Mouse (Mus musculus) thymus, postnatal 0 days (tissue): ENCODE data around the gene Podxl. TPM values are rescaled to one million over a fixed set of nuclear protein-coding genes. Genes with fewer than 3 reads are reported as not detected.
"Not testable (repeated sequence)": the region's sequence is repeated elsewhere in the genome, so short reads cannot be mapped to it uniquely, and the experiment has no call there.

Source experiments
- DNase-seq: peaks from one replicate; pipeline ENCODE4 v3.0.0-alpha.2; 2015; ENCODE audit warnings: low spot score
- polyA plus RNA-seq: library from polyadenylated mRNA; unstranded; fragments of >200 nt; fragmentation: Nextera tagmentation; extraction: Ambion mirVana; gene quantifications from 2 replicates; pipeline ENCODE4 v1.2.1, GENCODE M21; 2015

Gene Podxl
- polyA plus RNA-seq, 1 experiment from 2014 or later, result 1.5 TPM

GRCm38 (mm10) chr6:31568070-31568595, 4.4 kb upstream of the Podxl start:
- no peak for DNase-seq

- no peak for DNase-seq
Observed at GRCm38 (mm10) chr6:31567200-31567599, 3.4 kb upstream of the Podxl start.

- DNase-seq, result peak; percentile 19
Observed at GRCm38 (mm10) chr6:31564901-31565391, 1.2 kb upstream of the Podxl start.

- DNase-seq, result no peak
Observed at GRCm38 (mm10) chr6:31564182-31564531, 376 bp upstream of the Podxl start.

- DNase-seq, result no peak
Observed at GRCm38 (mm10) chr6:31562371-31563080, 1.3 kb downstream of the Podxl start.

GRCm38 (mm10) chr6:31561948-31562347, 1.8 kb downstream of the Podxl start:
- not testable (repeated sequence) for DNase-seq

GRCm38 (mm10) chr6:31560138-31560959, 3.4 kb downstream of the Podxl start:
- DNase-seq, result no peak

- DNase-seq, result no peak
Observed at GRCm38 (mm10) chr6:31556460-31557100, 7.2 kb downstream of the Podxl start.

- no peak for DNase-seq
Observed at GRCm38 (mm10) chr6:31550876-31551532, 12.8 kb downstream of the Podxl start.

- no peak for DNase-seq
Observed at GRCm38 (mm10) chr6:31549361-31550051, 14.3 kb downstream of the Podxl start.

GRCm38 (mm10) chr6:31544318-31544717, 19.5 kb downstream of the Podxl start:
- DNase-seq, result no peak

GRCm38 (mm10) chr6:31540018-31540417, 23.8 kb downstream of the Podxl start:
- DNase-seq, result no peak

- no peak for DNase-seq
Observed at GRCm38 (mm10) chr6:31538112-31538511, 25.7 kb downstream of the Podxl start.

- DNase-seq, result no peak
Observed at GRCm38 (mm10) chr6:31537193-31537592, 26.6 kb downstream of the Podxl start.

- no peak for DNase-seq
Observed at GRCm38 (mm10) chr6:31534705-31535104, 29.1 kb downstream of the Podxl start.

GRCm38 (mm10) chr6:31531880-31532279, 31.9 kb downstream of the Podxl start:
- no peak for DNase-seq

- no peak for DNase-seq
Observed at GRCm38 (mm10) chr6:31528339-31528738, 35.4 kb downstream of the Podxl start.

- DNase-seq, result peak; percentile 59
Observed at GRCm38 (mm10) chr6:31527897-31528296, 35.9 kb downstream of the Podxl start.

GRCm38 (mm10) chr6:31526929-31527328, 36.9 kb downstream of the Podxl start:
- no peak for DNase-seq

GRCm38 (mm10) chr6:31525231-31525900, 38.4 kb downstream of the Podxl start:
- peak; percentile 70 for DNase-seq
